Mouse (Mus musculus): ENCODE results near the gene Babam2.

DNA sequence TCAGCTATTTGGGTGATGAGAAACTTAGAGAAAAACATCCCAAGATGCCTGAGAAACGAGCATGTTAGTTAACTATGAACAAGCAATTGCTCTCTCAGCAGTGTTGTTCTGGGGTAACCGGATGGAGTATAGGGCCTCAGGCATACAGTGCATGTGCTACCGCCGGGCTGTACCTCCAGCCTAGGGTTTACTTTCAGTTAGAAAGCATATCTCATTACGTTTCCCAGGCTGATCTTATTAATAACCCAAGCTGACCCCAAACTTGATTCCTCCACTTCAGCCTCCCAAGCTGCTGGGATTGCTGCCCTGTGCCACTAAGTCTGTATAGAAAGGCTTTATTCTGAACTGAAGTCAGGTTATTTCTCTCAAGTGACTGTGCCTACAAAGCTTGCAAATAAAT, 205.4 kb downstream of the Babam2 start:
- TF ChIP-seq REST (IDR thresholded peaks at IDR 0.05; ENCODE audit: insufficient read depth, insufficient read length) = no peak
- TF ChIP-seq CEBPB (IDR thresholded peaks at IDR 0.05; ENCODE audit: insufficient read depth, poor library complexity, severe bottlenecking) = no peak
- no peak for TF ChIP-seq MYOG (IDR thresholded peaks at IDR 0.05; ENCODE audit: control insufficient read depth in 1 of 3, insufficient read depth in 1 of 3, insufficient read length in 2 of 3, low read depth in 2 of 3)
- no peak for TF ChIP-seq TCF12 (IDR thresholded peaks at IDR 0.05; ENCODE audit: insufficient read depth, poor library complexity, severe bottlenecking)
- no peak for TF ChIP-seq POLR2A (IDR thresholded peaks at IDR 0.05; ENCODE audit: insufficient read length, low read depth)
- no peak for TF ChIP-seq MYOD1 (IDR thresholded peaks at IDR 0.05; ENCODE audit: control insufficient read depth in 1 of 3, insufficient read length in 2 of 3, low read depth in 2 of 3)
- TF ChIP-seq USF1 (IDR thresholded peaks at IDR 0.05; ENCODE audit: low read depth) = no peak
- no peak for TF ChIP-seq MAX (IDR thresholded peaks at IDR 0.05; ENCODE audit: low read depth)
- TF ChIP-seq E2F4 (IDR thresholded peaks at IDR 0.05; ENCODE audit: insufficient read depth) = no peak
- no peak for TF ChIP-seq SRF (IDR thresholded peaks at IDR 0.05; ENCODE audit: control insufficient read depth, insufficient read length, low read depth)
